Mouse (Mus musculus): Measurements from ENCODE around the gene Zfp609.
"Not testable (repeated sequence)": the region's sequence is repeated elsewhere in the genome, so short reads cannot be mapped to it uniquely, and the experiment has no call there.

Zfp609 gene

DNA sequence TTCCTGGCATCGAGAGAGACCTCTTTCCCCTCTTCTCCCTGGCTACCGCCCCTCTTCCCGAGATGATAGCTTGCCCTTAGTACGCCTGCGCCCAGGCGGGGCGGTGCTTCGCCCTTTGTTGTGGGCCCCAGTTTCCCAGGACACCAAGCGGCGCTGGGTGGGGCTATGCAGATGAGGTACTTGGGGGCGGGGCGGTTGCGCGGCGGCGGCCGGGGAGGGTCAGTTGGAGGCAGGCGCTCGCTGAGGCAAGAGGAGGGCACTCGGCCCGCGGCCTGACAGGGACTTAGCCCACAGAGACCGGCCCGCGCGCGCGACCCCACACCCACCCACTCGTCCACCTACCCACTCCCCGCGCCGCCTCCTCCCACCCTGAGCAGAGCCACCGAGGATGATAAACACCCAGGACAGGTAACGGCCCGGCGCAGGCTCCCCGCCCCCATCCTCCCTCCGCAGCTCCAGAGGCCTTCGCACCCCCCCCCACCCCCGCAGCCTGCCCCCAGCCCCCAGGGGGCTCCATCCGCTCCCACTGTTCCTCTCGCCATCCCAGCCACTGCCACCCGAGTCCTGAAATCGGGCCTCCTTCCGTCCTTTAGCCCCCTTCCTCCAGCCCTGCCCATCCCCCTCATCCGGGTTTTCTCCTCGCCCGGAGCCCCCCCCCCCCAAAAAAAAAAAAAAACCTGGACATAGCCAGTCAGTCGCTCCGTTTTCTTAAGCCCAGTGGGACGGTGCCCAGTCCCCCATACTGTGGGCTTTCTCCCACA lies 150.8 kb downstream of the Zfp609 start:
- in situ Hi-C loops (cut with MseI, MboI): no loop called here

- in situ Hi-C loops (cut with MseI, MboI): no loop called here
These were observed 151.7 kb downstream of the Zfp609 start for GRCm38 (mm10) chr9:65675461-65676357.

DNA sequence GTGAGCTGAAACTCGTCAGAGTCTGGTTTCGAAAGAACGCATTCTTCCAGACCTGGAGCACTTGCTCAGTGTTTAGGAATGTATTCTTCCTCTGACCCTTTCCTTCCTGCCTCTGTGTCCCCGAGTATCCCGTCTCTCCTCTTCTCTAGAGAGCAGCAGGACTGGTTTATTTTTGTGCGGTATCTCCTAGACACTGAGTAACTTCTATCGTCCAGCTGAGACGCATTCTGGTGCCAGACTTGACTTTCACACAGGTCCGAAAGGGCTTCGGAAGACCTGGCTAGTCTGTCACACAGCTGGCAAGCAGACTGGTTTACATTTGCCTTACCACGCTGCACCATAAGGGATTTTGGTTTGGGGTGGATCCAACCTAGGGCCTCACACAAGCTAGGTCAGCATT lies 154.4 kb downstream of the Zfp609 start:
- in situ Hi-C loops (cut with MseI, MboI): no loop called here

- in situ Hi-C loops (cut with MseI, MboI): no loop called here
These were observed 155.9 kb downstream of the Zfp609 start for GRCm38 (mm10) chr9:65671431-65671931.

DNA sequence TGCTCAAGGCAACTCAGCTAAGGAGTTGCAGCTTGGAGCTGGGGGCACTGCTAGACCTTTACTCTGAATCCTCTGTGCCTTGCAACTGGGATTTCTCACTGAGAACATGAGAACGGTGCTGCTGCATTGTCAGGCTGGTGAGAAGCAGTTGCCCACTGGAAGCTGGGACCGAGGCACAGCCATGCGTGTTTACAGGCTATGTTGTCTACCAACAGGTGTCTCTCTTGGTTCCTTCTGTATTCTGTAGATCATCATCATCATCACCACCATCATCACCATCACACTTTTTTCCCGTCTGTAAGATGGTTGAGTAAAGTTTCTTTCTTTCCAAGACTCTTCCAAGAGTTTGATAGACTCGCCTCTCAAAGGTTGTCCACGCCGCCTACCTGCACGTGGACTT lies 159.7 kb downstream of the Zfp609 start, which contains the start of gene Oaz2:
TSS of gene Oaz2 (plus strand) at position 301 of the 400 bp plus-strand sequence.
- in situ Hi-C loops (cut with MseI, MboI): no loop called here

DNA sequence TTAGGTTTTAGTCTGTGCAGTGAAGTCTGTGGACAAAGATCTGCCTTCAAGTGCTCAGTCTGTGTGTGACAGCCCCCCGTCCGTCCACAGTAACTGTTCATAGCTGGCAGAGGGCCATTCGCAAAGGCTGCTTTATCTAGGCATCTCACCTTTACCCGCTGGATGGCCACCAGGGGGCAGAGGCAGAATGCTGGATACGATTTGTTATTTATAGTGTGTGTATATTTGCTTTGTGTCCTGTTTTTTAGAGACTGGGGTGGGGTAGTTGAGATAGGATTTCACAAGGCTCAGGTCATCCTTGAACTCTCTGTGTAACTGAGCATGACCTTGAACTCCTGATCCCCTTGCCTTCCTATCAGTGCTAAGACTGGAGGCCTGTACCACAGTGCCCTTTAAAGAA lies 161.3 kb downstream of the Zfp609 start:
- in situ Hi-C loops (cut with MseI, MboI): no loop called here

DNA sequence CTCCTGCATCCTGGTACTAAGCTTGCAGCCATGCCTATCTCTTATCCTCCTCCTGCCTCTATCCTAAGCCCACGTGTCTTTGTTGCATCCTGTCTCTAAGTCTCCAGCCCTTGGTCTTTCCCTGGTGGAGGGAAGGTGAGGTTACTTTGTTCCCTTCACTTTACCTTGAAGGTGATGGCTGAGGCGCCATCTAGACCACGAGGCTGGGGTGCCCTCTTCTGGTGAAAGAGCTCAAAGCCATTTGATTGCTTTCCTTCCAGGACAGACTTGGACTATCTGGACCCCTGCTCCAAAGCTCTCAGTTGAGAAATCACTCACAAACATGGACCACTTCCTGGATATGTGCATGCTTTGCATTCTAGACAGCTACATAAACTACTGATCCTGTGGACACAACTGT lies 163.2 kb downstream of the Zfp609 start:
- in situ Hi-C loops (cut with MseI, MboI): loop anchor here (5.0 kb wide), 2 partner anchors 42 to 57 kb away; no protein-coding TSS in a partner anchor

GRCm38 (mm10) chr9:65661493-65661892 lies 165.9 kb downstream of the Zfp609 start:
- in situ Hi-C loops (cut with MseI, MboI): loop anchor here (5.0 kb wide), 2 partner anchors 39 to 54 kb away; no protein-coding TSS in a partner anchor

DNA sequence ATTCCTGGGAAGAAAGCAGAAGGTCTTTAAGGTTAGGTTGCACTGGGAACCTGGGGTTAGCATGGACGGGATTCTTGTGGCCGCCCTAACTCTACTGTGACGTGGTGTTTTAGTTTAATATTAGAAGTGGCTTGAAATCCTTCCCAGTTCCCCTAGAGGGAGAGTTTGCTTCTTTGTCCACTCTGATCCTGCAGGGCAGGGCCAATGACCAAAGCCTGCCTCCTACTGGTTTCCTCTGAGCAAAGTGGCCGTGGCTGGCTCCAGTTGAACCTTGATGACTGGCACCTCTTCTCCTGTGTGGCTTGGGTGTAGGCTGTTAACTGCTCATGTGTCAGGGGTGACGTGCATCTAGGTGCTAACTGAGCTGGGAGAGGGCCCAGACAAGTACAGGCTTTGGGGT lies 166.3 kb downstream of the Zfp609 start:
- in situ Hi-C loops (cut with MseI, MboI): loop anchor here (5.0 kb wide), 2 partner anchors 39 to 54 kb away; no protein-coding TSS in a partner anchor

GRCm38 (mm10) chr9:65657218-65657617 lies 170.1 kb downstream of the Zfp609 start:
- in situ Hi-C loops (cut with MseI, MboI): no loop called here

DNA sequence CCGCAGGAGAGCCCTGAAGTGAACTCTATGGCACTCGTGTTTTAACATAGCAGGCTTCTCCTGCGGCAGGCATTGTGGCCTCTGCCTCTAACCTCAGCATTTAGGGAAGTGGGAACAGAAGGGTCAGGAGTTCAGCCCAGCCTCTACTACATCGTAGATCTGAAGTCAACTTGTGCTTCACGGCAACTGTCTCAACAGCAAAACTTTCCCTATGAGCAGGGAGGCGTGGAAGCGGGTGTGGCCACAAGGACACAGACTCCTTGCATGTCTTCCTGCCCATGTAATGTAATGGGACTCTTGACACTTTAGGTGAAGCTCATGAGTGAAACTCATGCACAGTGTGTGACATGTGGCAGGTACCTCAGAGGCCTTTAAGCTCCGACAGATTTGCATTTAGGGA lies 171.8 kb downstream of the Zfp609 start:
- in situ Hi-C loops (cut with MseI, MboI): no loop called here

DNA sequence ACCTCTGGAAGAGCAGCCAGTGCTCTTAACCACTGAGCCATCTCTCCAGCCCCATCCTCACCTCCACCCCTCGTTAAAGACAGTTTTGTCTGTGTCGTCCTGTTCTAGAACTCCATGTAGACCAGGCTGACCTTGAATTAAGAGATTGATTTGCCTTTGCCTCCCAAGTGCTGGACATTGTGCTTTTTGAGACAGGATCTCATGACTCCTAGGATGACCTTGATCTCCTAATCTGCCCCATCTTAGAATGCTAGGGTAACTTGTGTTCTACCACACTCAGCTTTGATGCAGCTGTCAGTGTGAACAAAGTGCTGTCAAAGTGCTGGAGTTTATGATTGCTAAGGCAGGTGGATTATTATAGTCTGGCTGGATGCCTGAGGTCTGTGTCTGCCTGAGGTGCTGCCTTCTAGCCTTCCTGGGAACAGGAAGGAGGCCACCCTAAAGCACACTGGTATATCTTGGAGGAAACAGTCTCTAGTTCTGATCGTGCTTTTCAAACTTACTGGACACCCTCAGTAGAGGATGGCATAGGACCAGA lies 172.6 kb downstream of the Zfp609 start:
- in situ Hi-C loops (cut with MseI, MboI): no loop called here

- in situ Hi-C loops (cut with MseI, MboI): no loop called here
These were observed 173.6 kb downstream of the Zfp609 start for GRCm38 (mm10) chr9:65653741-65654140.

DNA sequence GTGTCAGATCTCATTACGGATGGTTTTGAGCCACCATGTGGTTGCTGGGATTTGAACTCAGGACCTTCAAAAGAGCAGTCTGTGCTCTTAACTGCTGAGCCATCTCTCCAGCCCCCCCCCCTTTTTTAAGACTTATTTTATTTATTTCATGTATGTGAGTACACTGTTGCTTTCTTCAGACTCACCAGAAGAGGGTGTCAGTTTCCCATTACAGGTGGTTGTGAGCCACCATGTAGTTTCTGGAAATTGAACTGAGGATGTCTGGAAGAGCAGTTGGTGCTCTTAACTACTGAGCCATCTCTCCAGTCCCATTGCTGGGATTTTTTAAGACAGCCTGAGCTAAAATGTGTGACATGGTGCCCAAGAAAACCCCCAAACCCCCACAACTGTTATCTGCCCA lies 175.4 kb downstream of the Zfp609 start:
- in situ Hi-C loops (cut with MseI, MboI): not testable (repeated sequence)

GRCm38 (mm10) chr9:65649997-65650396 lies 177.4 kb downstream of the Zfp609 start:
- in situ Hi-C loops (cut with MseI, MboI): no loop called here

- in situ Hi-C loops (cut with MseI, MboI): no loop called here
These were observed 178.6 kb downstream of the Zfp609 start for GRCm38 (mm10) chr9:65648730-65649129.

- in situ Hi-C loops (cut with MseI, MboI): no loop called here
These were observed 180.6 kb downstream of the Zfp609 start for GRCm38 (mm10) chr9:65646782-65647181.

DNA sequence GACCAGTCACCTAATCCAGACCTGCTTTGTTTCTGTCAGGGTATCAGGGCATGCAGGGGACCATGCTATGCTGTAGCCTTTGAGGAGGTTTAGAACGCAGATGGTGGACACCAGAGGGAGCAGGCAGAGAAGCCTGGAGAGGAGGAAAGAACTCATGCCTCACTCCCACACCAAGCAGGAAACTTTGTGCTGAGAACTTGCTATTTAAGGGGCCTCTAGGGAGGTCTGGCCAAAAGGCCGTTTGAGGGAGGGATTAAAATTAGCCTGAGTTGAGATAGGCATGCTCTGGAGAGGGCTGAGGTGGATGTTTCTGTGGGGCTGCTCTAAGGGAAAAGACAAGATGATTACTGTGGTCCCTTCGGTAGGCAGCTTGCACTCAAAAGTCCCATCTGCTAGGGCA lies 181.4 kb downstream of the Zfp609 start:
- in situ Hi-C loops (cut with MseI, MboI): no loop called here

GRCm38 (mm10) chr9:65644960-65645359 lies 182.4 kb downstream of the Zfp609 start:
- in situ Hi-C loops (cut with MseI, MboI): no loop called here

- in situ Hi-C loops (cut with MseI, MboI): no loop called here
These were observed 184.8 kb downstream of the Zfp609 start for GRCm38 (mm10) chr9:65642546-65642945.
